25 mouse cellular contexts compared by ENCODE assay signal in genomic region chr9:108182806-108183506, GRCm38 (mm10). TPM values are rescaled to one million over a fixed set of nuclear protein-coding genes. Genes with fewer than 3 reads are reported as not detected.
DNase-seq lines count a peak whose midpoint lies in the region; TF ChIP-seq lines count a peak whose summit lies in the region.
"Had no signal": no experiment of that assay in that cellular context is flagged by ENCODE, and none has a peak within 500 bp of the region (broad histone marks: within the 10 kb centered on the region; RNA-seq: fewer than 3 reads in every experiment).

No protein-coding gene starts in this region.

- DNase-seq in layer of hippocampus, adult 2 months (ENCODE audit: low spot score in 2 of 2) = no peak
- no peak for DNase-seq in layer of hippocampus, adult 8-10 months (ENCODE audit: low spot score in 2 of 2)
- peak; percentile 23 for DNase-seq in thymus, postnatal 25 days
- no peak for DNase-seq in thymus, postnatal 0 days (ENCODE audit: low spot score)
- peak; percentile 91 for DNase-seq in R1 (ENCODE audit: low read depth, low spot score)
- peak; percentile 64 for DNase-seq in naive thymus-derived CD4-positive, alpha-beta T cell, adult 2 months (ENCODE audit: low read depth)
- DNase-seq in lung, adult 18-20 months = no peak
- DNase-seq in natural killer cell, adult 2 months (ENCODE audit: low spot score in 2 of 2) = no peak
- DNase-seq: adrenal gland, adult 2 months; B cell, adult 2 months; gastrocnemius, postnatal 25 days; heart, adult 11 months; heart, postnatal 36 days; kidney, adult 8-10 months; kidney, postnatal 4 days; layer of hippocampus, adult 9-11 months; lung, postnatal 36 days had no signal

- peak overlapping the region; percentile 65; the same call in 1 of the 2 replicates for H3K27ac ChIP-seq in layer of hippocampus, adult 2 months
- H3K27ac ChIP-seq: heart, embryonic 15.5 days; hindbrain, embryonic 12.5 days; kidney, postnatal 0 days; limb, embryonic 12.5 days; liver, embryonic 15.5 days; lung, embryonic 15.5 days; neural tube, embryonic 13.5 days had no signal

- peak overlapping the region; percentile 11; the same call in 1 of the 2 replicates for H3K4me3 ChIP-seq in layer of hippocampus, adult 2 months
- H3K4me3 ChIP-seq: heart, embryonic 10.5 days; heart, embryonic 15.5 days; hindbrain, embryonic 12.5 days; limb, embryonic 12.5 days; liver, embryonic 15.5 days; lung, embryonic 15.5 days; neural tube, embryonic 13.5 days had no signal

- no peak for TF ChIP-seq CTCF in layer of hippocampus, adult 2 months (conservative IDR thresholded peaks at IDR 0.05)

RNA-seq across cellular contexts. Expression of gene Bsn, which starts 7.2 kb away (rescaled TPM):
- 100 to 1,000 TPM; 236 to 246 TPM for total RNA-seq in layer of hippocampus, adult 2 months (2021)
- total RNA-seq in layer of hippocampus, adult 8-10 months (2022) = 100 to 1,000 TPM; 192 to 224 (median 203) TPM
- 1.9 and 2.0 TPM in 2 replicates for polyA plus RNA-seq in thymus, postnatal 0 days (2015; fragmentation: Nextera tagmentation; extraction: Ambion mirVana)

Comparison
In these comparisons a context has a peak if more than half of its experiments do, and no peak if none do; other contexts are left out.
1. DNase-seq: peak in thymus, postnatal 25 days (single experiment), R1 (single experiment) and naive thymus-derived CD4-positive, alpha-beta T cell, adult 2 months (single experiment); none in layer of hippocampus, adult 2 months (0 of 2), layer of hippocampus, adult 8-10 months (0 of 2), thymus, postnatal 0 days (single experiment), lung, adult 18-20 months (0 of 2) and natural killer cell, adult 2 months (0 of 2).